Mouse (Mus musculus) cerebellum, adult 8-10 months (tissue): ENCODE measurements at regions not wholly inside any gene's neighbourhood (a gene's known extent, or its start where the extent isn't known, plus 50 kb on each side); places are given as distances from the start of the nearest gene placed in this dataset.
A peak's percentile ranks its signal among the peaks of the same experiment; 100 is the strongest.
"Not testable (repeated sequence)": the region's sequence is repeated elsewhere in the genome, so short reads cannot be mapped to it uniquely, and the experiment has no call there.

ENCODE experiments used
- DNase-seq: peaks from one replicate; pipeline ENCODE4 v3.0.0; 2022

GRCm38 (mm10) chr10:6262029-6262428 is 339.8 kb upstream of the Rgs17 start:
- DNase-seq, result no peak

GRCm38 (mm10) chr10:6265662-6266061 is 343.5 kb upstream of the Rgs17 start:
- no peak for DNase-seq

- no peak for DNase-seq
Measured at GRCm38 (mm10) chr10:6291388-6291787, 369.2 kb upstream of the Rgs17 start.

- DNase-seq, result peak; percentile 69
Measured at GRCm38 (mm10) chr10:6296621-6297020, 374.4 kb upstream of the Rgs17 start.

GRCm38 (mm10) chr10:6297796-6298195 is 375.6 kb upstream of the Rgs17 start:
- DNase-seq, result no peak

GRCm38 (mm10) chr10:6298682-6299081 is 376.5 kb upstream of the Rgs17 start:
- peak; percentile 16 for DNase-seq

GRCm38 (mm10) chr10:6301514-6301913 is 379.3 kb upstream of the Rgs17 start:
- no peak for DNase-seq

- DNase-seq, result no peak
Measured at GRCm38 (mm10) chr10:6309351-6309750, 387.2 kb upstream of the Rgs17 start.

GRCm38 (mm10) chr10:6341572-6341971 is 416.7 kb upstream of the Oprm1 start:
- no peak for DNase-seq

GRCm38 (mm10) chr10:6349216-6349615 is 409.1 kb upstream of the Oprm1 start:
- not testable (repeated sequence) for DNase-seq

- DNase-seq, result no peak
Measured at GRCm38 (mm10) chr10:6366182-6366581, 392.1 kb upstream of the Oprm1 start.

GRCm38 (mm10) chr10:6371666-6372065 is 386.6 kb upstream of the Oprm1 start:
- no peak for DNase-seq

GRCm38 (mm10) chr10:6417336-6418105 is 340.8 kb upstream of the Oprm1 start:
- DNase-seq, result not testable (repeated sequence)

- not testable (repeated sequence) for DNase-seq
Measured at GRCm38 (mm10) chr10:6418234-6418633, 340.1 kb upstream of the Oprm1 start.

GRCm38 (mm10) chr10:6465824-6466223 is 292.5 kb upstream of the Oprm1 start:
- no peak for DNase-seq

- no peak for DNase-seq
Measured at GRCm38 (mm10) chr10:6480350-6480749, 278.0 kb upstream of the Oprm1 start.

- DNase-seq, result no peak
Measured at GRCm38 (mm10) chr10:6488605-6489004, 269.7 kb upstream of the Oprm1 start.

GRCm38 (mm10) chr10:6492694-6493093 is 265.6 kb upstream of the Oprm1 start:
- DNase-seq, result peak; percentile 7

GRCm38 (mm10) chr10:6495081-6495480 is 263.2 kb upstream of the Oprm1 start:
- DNase-seq, result no peak

GRCm38 (mm10) chr10:6514269-6514668 is 244.0 kb upstream of the Oprm1 start:
- DNase-seq, result no peak

- DNase-seq, result no peak
Measured at GRCm38 (mm10) chr10:6562516-6562915, 195.8 kb upstream of the Oprm1 start.

GRCm38 (mm10) chr10:6578616-6579015 is 179.7 kb upstream of the Oprm1 start:
- DNase-seq, result no peak

- DNase-seq, result not testable (repeated sequence)
Measured at GRCm38 (mm10) chr10:6585821-6586220, 172.5 kb upstream of the Oprm1 start.

GRCm38 (mm10) chr10:6590211-6590610 is 168.1 kb upstream of the Oprm1 start:
- no peak for DNase-seq

GRCm38 (mm10) chr10:6597256-6597655 is 161.1 kb upstream of the Oprm1 start:
- no peak for DNase-seq
